Mouse (Mus musculus) colon, adult 2 months (tissue): ENCODE data around the gene Dnajc19. TPM values are rescaled to one million over a fixed set of nuclear protein-coding genes. Genes with fewer than 3 reads are reported as not detected.

Experiments used
- polyA plus RNA-seq: library from polyadenylated mRNA; depleted of rRNA; stranded (reverse); fragments of >200 nt; gene quantifications from 2 replicates; pipeline ENCODE4 v1.2.3, GENCODE M21; 2012; rRNA removed

The Dnajc19 gene
- polyA plus RNA-seq, result 71.2 and 82.5 TPM in 2 replicates

GRCm38 (mm10) chr3:34080900-34081662 lies at the start of gene Dnajc19:
Gene Dnajc19, minus strand, starts transcription at chr3:34081321.

DNA sequence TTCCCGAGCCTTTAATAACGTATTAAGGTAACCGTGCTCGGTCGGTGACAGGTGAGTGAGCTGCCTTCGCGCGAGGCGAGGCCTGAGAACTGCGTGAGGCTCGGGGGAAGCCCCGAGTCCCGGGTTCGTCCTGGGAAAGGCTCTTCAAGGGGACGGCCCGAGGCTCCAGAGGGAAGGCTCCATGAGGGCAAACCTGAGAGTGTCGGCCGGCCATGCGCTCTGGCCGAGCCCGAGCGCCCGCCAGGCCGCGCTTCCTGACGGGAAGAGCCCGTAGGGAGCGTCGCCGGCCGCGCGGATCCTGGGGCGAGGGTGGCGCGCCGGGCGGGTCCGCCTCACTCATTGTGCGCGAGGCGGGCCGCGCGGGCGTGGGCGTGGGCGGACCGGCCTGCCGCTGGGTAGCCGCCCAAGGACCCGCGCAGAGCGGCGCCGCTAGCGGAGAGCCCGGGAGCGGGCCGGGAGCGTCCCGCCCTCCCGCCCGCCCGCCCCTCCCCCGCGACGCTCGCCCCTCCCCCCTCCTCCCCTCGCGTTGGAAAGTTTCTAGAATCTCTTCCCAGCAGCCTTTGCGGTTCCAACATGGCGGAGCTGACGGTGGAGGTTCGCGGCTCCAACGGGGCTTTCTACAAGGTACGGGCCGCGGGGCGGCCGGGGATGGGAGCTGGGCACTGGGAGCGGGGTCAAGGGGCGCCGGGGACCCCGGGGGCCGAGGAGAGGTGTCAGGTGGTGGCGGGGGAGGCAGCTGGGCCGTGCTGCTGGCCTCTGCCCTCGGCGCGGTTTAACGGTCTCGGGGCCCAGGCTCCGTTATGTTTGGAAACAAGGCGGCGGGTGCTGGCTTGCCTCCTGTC lies 61.4 kb downstream of the Dnajc19 start, which contains the start of gene Fxr1:
TSS of gene Fxr1 (plus strand) at position 404 of the 842 bp plus-strand sequence.

Other genes starting within 250 kb of the Dnajc19 start
- gene Ccdc39, start 237.0 kb downstream of the Dnajc19 start, polyA plus RNA-seq, result 0.29 TPM in 1 of 2 replicates, not detected in the other
- gene Fxr1, start 61.4 kb downstream of the Dnajc19 start, polyA plus RNA-seq, result 3.6 and 4.4 TPM in 2 replicates